Mouse (Mus musculus): ENCODE results near the gene Car4.

Gene Car4

GRCm38 (mm10) chr11:85003566-85003965 is 46.0 kb downstream of the Car4 start:
- 59% methylated on average over 3 of the region's 3 CpGs for WGBS

All from cerebral cortex, adult 2 months (tissue).